Mouse (Mus musculus) regulatory T cell (primary cell): ENCODE measurements around the gene Cd36.

Source experiments
- in situ Hi-C: fragments of 300-600 bp; cut with MboI, MseI; formaldehyde crosslinking; loops from one replicate; pipeline ENCODE4 v1.15.1; 2025; ENCODE audit warnings: high pct_unique_total_duplicates

Gene Cd36

DNA sequence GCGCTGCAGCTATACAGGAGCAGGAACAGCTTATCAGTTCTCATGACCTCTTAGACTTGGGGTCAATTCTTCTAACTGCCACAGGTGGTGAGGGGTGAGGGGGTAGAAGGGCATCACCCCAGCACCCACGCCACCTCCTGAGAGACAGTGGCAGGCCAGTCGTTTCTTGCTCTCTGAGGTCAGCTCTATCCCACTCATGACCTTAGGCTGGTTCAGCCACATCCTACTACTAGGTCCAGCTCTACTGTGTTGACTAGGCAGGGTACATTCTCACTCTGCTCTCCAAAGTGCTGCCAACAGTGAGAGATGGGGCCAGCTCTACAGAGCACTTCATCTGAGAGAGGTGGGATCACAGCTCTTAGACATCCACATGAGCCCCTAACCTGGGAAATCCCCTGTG is 30.2 kb downstream of the Cd36 start:
- in situ Hi-C loops = no loop called here

DNA sequence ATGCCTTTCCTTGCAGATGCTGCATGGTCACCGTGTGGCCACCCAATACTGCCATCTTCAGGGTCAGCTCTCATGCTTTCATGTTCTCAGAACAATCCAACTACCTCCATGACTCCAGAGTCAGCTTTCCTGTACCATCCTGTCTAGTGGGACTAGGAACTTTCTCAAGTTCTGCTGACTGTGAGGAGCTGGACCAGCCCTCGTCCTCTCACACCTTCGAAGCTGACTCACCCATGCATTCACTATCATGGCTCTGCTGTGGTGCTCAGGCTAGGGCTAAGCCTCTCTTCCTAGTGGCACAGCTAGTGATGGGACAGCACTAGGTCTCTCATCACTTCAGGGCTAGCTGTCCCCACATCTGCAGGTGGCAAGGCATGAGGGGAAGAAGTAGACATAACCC is 30.7 kb downstream of the Cd36 start:
- in situ Hi-C loops = no loop called here

DNA sequence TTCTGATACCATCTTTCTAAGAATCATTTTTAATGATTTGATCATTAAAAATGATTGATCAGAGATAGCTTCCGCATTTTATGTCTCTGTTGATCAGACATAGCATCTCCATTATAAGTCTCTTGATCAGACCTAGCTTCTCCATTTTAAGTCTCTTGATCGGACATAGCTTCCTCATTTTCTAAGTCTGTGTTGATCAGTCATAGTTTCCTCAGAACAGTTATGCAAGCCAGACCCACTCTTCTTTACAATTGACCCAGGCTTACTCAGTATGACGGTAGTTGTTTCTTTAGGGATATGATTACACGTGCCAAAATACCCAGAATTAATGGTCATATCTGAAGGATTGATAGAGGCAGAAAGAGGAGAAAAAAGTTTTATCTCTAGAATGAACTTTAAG is 31.3 kb downstream of the Cd36 start:
- in situ Hi-C loops = no loop called here

DNA sequence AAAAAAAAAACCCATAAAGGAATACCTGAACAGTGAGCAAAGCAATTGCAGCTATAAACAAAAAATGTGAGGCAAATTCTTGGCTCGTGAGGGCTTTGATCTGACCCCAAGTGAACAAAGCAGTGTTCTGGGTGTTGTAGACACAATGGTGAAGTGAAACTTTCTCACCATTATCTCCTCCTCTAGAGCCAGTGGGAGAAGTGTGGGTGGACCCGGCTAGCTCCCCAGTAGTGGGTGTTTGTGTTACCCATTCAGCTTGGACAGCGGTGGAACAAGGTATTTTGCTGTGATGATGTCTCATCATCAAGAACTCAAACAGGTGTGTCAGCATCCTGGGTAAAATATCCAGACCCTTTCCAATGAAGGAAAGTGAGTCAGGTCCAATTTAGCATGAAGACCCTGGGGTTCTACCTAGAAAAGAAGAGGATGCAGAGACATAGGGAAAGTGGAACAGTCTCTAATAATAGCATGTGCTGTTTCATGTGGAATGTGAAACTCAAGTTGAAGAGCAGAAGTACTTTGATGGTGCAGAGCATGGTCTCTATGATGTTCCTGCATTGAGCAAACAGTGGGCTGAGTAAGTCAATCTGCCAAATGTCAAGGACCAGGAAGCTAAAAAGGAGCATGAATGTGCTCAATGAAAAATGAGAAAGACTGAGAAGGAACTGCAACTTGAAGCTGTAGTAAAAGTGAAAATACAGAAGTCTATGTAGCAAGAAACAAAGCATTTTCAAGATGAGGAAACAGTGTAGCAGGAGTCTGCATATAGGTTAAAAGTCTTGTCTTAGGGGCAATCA is 34.3 kb downstream of the Cd36 start:
- in situ Hi-C loops = no loop called here

DNA sequence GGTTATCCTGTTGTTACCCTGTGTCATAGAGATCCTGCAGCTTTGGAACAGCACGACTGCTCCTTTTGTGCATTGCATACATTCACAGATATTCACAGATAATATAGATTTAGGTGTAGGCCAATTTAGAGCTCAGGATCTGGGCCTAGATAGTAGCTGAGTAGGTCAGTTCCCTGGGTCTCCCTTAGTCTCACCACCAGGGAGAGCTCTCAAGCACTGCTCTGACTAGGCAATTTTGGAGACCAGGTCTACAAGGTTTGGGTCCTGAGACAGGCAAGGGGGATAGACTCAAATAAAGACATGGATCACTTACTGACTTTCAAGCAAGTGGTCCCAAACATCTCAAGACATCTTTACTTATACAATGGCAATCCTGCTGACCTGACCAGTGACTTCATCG is 38.0 kb downstream of the Cd36 start:
- in situ Hi-C loops = no loop called here

DNA sequence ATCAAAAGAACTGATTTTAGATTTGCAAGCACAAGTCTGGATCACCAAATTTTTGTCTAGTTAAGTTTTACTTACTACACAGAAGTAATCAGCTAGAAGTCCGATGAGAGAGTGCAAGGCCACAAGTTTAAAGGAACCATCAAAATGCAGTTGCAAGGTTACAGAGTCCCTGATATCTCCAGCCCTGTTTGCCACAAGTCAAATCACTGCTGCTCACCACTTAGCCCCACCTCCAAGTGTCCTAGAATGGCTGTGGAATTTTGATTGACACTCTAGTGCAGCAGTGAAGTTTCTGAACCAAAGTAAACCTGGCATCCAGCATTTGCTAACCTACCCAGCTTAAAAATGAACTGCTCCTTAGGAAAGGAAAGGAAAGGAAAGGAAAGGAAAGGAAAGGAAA is 39.0 kb downstream of the Cd36 start:
- in situ Hi-C loops = no loop called here

DNA sequence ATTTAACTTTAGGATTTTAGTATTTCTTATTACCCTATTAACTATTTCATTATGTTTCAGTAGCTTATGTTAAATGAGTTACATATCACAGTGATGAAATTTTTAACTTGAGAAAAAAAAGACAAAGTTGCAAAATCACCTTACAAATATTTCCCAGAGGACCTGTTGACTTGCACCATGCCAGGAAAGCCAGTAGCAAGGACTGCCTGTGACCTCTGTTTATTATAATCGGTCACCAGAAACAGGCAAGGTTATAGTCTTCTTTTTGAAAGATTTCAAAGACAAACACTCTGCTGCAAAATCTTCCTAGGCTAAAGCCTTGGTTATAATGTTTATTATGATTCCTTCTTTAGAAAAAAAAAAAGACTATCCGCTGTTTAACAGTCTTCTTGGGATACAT is 39.9 kb downstream of the Cd36 start:
- in situ Hi-C loops = no loop called here

DNA sequence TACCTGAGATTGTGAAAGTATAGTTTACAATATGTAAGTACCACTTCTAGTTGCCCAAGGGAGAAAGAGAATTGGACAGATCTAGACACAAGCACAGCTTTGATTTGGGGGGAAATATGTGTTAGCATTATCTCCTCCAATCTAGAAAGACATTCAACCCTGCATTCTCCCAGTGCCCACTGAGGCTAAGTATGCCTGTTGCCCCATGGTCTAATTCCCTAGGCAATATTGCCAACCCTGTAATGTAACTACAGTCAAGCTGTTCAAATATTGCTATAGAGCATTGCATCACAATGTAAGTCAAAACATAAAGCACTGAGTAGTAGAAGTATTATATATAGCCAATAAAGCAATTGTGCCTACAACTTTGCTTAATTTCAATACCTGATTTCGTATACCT is 40.3 kb downstream of the Cd36 start:
- in situ Hi-C loops = no loop called here

DNA sequence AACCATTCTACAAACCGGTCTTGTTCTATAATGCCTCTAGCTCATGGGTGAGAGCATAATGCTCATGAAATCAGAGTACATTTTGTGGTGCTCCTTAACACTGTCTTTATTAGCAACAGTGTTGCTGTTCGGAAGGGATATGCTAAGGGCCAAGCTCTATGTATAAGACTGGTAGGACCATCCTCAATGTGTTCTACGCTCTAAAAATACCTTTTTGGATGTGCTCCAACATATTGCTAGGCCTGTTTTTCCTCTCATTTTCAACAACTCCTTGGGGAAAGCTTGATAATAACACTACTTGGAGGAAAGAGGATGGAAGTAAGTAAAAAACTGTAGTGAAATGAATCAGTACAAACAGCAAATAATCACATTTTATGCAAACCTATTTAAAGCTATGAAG is 44.7 kb downstream of the Cd36 start:
- in situ Hi-C loops = no loop called here

DNA sequence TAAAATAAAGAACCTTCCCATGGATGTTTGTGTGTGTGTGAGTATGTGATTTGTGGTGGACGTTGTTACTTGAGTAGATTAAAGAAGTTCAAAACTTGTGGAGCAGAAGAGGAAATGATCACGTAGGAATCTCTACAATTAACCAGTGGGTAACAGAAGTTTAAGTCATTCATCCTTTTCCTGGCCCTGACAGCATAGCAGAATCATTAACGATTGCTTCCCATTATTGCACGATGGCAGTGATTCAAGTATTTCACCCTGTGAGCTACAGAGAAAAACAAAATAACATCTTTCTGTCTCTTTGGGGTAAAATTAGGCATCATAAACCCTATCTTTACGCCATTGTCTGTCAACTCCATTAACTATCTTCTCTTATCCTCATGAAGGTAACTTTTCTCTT is 45.3 kb downstream of the Cd36 start:
- in situ Hi-C loops = no loop called here

DNA sequence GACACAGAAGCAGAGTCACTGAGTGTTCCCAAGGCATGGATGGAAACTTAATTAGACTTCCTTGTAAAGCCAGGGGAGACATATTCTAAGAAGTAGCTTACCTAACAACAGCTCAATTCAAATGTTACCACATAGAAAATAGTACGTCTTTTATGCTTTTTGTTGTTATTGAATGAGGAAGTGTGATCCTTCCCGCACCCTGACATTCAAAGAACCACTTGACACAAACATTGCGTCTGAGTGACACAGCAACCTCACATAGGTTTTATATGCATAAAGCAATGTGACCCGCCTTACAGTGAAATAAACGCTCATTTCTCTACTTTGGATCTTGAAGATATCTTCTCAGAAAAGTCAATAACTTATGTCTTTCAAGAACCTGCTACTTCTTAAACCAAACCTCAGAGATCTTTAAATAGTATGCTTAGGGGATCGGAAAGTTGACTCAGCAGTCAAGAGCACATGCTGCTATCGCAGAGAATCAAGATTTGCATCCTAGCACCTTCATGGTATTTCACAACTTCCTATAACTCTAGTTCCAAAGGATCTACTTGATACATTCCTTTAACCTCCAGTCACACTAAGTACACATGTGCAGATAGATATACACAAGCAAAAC is 46.4 kb downstream of the Cd36 start:
- in situ Hi-C loops = no loop called here

DNA sequence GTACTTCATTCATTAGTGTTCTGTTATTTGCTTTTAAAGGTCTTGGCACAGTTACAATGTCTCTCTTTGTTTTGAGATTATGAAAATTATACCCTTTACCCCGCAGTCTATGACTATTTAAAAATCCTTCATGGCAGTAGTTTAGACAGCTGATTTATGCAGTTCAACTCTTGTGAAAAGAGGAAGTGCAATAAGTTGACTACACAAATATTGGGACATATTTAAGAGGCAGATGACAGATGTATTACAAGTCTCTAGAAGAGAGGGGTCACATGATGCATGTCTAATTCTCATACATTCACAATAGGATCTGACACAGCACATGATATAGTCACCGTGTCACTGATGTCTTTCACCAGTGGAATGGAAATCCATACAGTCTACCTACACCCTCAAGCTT is 49.1 kb downstream of the Cd36 start:
- in situ Hi-C loops = no loop called here

DNA sequence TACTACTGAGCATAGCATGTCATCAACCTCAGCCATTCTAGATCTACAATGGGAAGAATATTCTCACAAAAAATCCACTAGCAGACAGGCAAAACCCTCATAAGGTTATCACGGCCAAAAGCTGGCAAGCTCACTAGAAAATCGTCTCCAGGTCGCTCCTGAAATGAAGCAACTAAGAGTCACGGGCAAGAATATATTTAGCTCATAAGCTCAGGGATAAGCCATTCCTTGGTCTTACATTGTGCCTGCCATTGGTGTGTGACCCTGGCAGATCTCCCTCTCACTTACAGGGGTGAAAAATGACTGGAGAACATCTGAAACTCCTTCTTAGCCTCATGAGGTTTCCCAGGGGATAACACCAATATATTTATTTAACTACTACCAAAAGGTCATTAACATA is 52.2 kb downstream of the Cd36 start:
- in situ Hi-C loops = no loop called here

DNA sequence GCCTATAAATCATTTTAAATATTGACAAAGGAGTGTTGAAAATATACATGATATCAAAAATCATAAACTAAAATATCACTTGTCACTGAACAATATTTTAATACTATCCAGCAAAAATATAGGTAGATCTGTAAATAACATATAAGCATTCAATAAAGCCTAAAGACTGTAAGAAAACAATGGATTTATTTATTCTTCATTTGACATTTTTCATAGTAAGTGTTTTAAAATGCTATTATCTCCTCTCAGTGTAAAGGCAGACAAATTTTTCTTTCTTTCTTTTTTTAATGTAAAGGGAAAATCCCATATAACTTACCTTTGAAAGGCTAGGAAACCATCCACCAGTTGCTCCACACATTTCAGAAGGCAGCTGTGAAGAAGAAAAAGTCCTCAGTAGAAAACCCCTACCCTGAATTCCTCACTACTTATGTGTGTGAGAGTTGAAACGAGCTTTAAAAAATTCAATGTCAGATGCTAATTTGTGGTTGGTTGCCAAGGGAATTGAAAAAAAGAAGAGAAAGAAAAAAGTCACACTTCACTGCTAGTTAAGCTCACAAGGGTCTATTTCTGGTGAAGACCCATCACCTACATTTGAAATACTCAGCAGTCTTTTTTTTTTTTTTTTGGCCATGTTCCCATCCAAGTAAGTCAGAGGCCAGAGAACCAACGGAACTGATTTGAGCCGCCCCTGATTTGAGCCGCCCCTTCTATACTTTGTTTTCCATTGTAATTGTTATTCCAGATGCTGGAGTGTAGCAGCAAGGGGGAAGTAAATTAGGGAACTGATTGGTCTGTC is 53.1 kb downstream of the Cd36 start:
- in situ Hi-C loops = no loop called here

DNA sequence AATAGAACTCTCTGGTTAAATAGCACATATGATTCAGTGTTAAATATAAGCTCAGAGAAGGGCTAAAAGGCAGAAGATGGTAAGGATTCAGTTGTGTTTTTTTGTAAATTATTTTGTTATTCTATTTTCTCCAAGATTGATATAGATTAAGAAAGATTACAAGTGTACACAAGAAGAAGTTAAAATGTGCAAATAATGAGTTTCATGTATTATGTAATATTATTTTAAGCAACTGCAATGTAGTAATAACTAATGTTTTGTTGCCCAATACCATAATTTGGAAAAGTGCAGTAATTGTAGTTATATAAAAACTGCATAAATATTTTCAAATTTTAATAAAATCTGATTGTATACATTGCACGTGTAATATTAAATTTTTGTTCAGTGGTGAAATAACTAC is 54.8 kb downstream of the Cd36 start:
- in situ Hi-C loops = no loop called here

DNA sequence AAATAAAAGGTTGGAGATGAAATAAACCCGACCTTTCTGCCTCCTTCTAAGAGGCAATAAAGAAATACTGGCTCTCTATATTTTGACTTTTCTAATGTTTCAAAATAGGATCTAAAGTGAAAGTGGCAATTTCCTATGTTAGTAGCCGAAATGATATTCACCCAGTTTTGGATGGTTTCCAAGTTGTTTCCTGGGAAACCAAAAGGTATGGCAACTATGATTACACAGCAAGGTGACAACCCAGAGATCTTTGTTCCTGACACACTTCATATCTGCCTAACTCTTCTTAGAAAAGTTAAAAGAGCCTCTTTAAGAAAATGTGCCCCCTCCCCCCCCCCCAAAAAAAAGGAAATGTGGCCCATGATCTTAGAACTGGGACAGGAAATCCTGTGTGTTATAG is 58.1 kb downstream of the Cd36 start:
- in situ Hi-C loops = no loop called here

DNA sequence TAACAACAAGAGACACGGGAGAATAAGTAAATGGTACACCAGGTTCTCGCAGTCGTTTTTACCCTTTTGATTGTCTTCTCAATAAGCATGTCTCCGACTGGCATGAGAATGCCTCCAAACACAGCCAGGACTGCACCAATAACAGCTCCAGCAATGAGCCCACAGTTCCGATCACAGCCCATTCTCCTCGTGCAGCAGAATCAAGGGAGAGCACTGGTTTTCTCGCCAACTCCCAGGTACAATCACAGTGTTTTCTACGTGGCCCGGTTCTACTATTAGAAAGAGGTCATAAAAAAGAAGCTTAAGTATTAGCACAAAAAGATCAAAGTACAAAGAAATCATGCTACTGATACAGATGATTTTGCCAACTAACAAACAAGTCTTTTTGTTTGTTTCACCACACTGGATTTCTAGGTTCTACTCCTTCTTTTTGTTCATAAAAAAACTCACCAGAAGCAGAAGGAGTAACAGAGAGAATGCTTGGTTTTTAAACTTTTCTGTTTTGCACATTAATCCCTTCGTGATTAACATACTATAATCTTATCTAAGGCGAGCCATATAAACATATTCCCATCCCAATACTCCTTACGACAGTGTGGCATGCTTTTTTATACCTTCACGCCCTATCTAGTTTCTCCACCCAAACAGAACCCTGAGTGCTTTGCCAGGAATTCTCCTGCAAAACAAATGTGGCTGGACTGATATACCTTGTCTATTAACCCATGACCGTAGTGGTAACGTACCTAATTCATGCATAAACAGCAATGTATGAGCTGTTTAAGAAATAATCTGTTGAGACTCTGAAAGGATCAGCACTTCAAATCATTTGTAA is 59.7 kb downstream of the Cd36 start:
- in situ Hi-C loops = no loop called here

DNA sequence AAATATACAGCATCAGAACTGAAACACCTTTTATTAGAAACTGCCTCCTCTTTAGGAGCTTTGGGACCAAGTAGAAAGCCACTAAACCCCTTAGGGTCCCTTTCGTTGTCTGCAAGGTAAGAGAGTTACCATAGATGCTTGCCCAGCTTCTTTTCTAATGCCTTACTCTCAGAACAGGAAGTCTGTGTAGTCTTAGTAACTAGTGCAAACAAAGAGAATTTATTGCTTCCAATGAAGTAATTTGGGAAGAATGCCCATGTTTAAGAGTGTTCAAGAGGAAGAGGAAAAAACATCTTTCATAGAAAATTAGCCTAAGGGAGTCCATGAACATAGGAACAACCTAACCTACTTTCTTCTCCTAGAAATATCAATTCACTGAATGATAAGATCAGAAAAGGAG is 67.2 kb downstream of the Cd36 start:
- in situ Hi-C loops = no loop called here

DNA sequence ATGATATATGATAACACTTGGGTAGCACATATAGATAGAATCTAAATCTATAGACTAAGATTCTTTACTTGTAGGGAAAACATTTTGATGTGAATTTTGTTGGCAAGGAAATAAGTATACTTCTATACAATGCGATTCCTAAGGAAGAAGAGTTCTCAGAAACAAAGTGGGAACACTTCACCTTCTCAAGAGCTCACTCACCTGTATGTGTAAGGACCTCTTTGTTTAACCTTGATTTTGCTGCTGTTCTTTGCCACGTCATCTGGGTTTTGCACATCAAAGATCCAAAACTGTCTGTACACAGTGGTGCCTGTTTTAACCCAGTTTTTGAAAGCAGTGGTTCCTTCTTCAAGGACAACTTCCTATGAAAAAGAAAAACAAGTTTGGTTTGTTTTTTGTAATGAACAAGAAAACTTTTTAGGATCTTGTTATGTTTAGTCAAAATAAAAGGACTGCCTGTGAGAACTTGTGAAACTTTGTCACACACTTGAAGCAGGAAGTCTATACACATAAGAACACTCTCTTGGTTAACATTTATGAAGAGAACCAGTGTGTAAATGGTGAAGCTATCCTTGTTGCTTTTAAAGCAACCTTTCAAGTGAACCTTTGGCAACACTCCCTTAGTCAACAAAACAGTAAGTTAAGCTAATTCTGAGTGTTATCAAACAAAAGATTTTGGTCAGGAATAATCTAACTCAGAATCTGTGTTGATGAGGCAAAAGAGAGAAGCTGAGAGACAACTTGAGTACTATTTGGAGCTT is 68.2 kb downstream of the Cd36 start:
- in situ Hi-C loops = no loop called here

DNA sequence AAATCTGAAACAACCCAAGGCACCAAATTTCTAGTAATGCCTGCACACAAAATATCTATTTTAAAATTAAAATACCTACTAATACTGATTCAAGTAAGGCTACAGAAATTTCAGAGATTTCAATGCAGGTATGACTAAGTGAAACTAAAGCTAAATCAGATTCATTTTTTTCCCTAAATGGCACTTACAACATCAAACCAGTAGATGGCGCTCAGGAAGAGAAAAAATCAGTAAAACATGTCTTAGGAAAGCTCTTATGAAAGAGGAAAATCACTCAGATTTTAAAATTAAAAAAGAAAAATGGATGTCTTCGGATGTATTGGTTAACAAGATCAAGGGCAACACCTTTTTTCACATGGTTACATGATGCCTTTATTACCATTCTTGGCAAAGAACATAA is 72.4 kb downstream of the Cd36 start:
- in situ Hi-C loops = no loop called here

DNA sequence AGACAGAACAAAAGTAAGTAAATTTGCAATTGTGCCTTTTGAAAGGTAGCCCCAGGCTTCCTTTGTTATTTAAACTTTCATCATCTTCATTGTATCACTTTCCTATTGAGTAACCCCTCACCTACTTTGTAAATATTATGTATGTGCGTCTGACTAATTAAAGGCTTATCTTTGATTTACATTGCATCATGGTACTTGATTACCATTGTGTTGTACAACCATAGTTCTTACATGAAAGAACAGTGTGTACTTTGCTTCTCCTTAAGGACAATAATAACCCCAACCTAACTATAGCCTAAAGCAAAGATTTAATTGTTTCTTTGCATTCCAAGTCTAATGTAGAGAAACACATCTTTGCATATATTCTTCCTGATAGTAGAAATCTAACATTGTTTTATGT is 78.3 kb downstream of the Cd36 start:
- in situ Hi-C loops = loop anchor here (5.0 kb wide), 1 partner anchor 232 kb away; no protein-coding TSS in a partner anchor
